Mouse (Mus musculus) stomach, postnatal 0 days (tissue): ENCODE results near the gene Cerk. TPM values are rescaled to one million over a fixed set of nuclear protein-coding genes. Genes with fewer than 3 reads are reported as not detected.

Source experiments
- ATAC-seq: fragments of 200-750 bp; cut with Nextera tagmentation; 2 replicates; pipeline ENCODE4 v1.8.0; 2017; ENCODE audit not compliant: low FRiP score, low TSS enrichment
- DNase-seq: peaks from one replicate; pipeline ENCODE4 v3.0.0-alpha.2; 2016; ENCODE audit warnings: low spot score
- H3K27ac ChIP-seq: fragments of 300-500 bp; sonication (generic); replicated peaks from 2 replicates; pipeline ENCODE4 v1.5.1; 2014; ENCODE audit warnings: mild to moderate bottlenecking, control low read depth
- H3K27me3 ChIP-seq: fragments of 300-500 bp; sonication (generic); 2 replicates; pipeline ENCODE4 v1.6.1; 2014; ENCODE audit warnings: low read length; ENCODE audit not compliant: control insufficient read depth, insufficient read depth
- H3K36me3 ChIP-seq: fragments of 300-500 bp; sonication (generic); 2 replicates; pipeline ENCODE4 v1.6.1; 2014; ENCODE audit warnings: low read length, mixed read lengths; ENCODE audit not compliant: control insufficient read depth, insufficient read depth
- H3K4me1 ChIP-seq: fragments of 300-500 bp; sonication (generic); replicated peaks from 2 replicates; pipeline ENCODE4 v1.6.1; 2014; ENCODE audit warnings: antibody characterized with exemption; ENCODE audit not compliant: control insufficient read depth, insufficient read depth
- H3K4me2 ChIP-seq: fragments of 300-500 bp; sonication (generic); replicated peaks from 2 replicates; pipeline ENCODE4 v1.6.1; 2014; ENCODE audit warnings: low read depth, mild to moderate bottlenecking, control low read depth, moderate library complexity
- H3K4me3 ChIP-seq: fragments of 300-500 bp; sonication (generic); 2 replicates; pipeline ENCODE4 v1.5.1; 2014; ENCODE audit warnings: low read depth, low read length, control low read depth
- H3K9ac ChIP-seq: fragments of 300-500 bp; sonication (generic); 2 replicates; pipeline ENCODE4 v1.6.1; 2014; ENCODE audit warnings: mild to moderate bottlenecking, low read length, control low read depth, mixed read lengths
- H3K9me3 ChIP-seq: fragments of 300-500 bp; sonication (generic); 2 replicates; pipeline ENCODE4 v1.6.1; 2016; ENCODE audit warnings: low read length; ENCODE audit not compliant: control insufficient read depth
- CTCF ChIP-seq: IDR thresholded peaks from 2 replicates; pipeline ENCODE4 v1.5.1; 2016; ENCODE audit warnings: antibody characterized with exemption, low read depth, mild to moderate bottlenecking, moderate library complexity
- EP300 ChIP-seq: optimal IDR thresholded peaks from 2 replicates; pipeline ENCODE3; 2016; ENCODE audit warnings: antibody characterized with exemption
- WGBS: fragments of 180-500 bp; shearing (Covaris S2); extraction: QIAGEN DNeasy Blood & Tissue Kit; methylation state at CpG from one replicate; pipeline ENCODE4 v1.1.7; 2014; 5-methylcytosine and 5-hydroxymethylcytosine counted together
- polyA plus RNA-seq: library from polyadenylated mRNA; unstranded; fragments of >200 nt; fragmentation: Nextera tagmentation; extraction: Ambion mirVana; gene quantifications from 2 replicates; pipeline ENCODE4 v1.2.1, GENCODE M21; 2015

Gene Cerk
- polyA plus RNA-seq, 1 experiment from 2014 or later = 4.6 TPM

DNA sequence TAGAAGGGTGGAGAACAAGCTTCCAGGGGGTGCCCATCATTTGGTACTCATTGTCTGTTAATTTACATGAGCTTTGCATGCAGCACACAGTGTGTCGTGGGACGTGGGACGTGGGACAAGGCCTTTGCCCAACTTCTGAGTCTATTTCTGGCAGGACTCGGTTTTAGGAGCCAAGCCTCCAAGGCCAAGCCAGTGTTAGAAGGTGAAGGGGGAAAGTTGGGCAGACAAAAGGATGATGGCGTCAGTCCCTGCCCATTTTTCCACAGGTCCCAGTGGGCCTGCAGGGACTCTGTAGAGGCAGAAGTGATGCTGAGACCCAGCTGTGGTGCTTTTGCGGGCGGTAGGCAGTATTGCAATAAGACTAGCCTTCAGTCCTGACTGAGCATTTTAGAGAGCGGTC, 95.4 kb downstream of the Cerk start:
- Histone ChIP-seq H3K27me3 (no peaks in the 10 kb centered on the region), H3K27ac (peak overlapping the region; percentile 64), H3K9me3 (no peaks in the 10 kb centered on the region), H3K4me1 (peaks cover 29% of the 10 kb centered on the region), H3K4me2 (no peak overlapping the region), H3K9ac (no peak overlapping the region), H3K4me3 (no peak overlapping the region), H3K36me3 (no peaks in the 10 kb centered on the region)
- ATAC-seq (no peak), DNase-seq (no peak)
- TF ChIP-seq CTCF (no peak), EP300 (no peak)
- WGBS = 85% methylated on average over 8 of the region's 8 CpGs

DNA sequence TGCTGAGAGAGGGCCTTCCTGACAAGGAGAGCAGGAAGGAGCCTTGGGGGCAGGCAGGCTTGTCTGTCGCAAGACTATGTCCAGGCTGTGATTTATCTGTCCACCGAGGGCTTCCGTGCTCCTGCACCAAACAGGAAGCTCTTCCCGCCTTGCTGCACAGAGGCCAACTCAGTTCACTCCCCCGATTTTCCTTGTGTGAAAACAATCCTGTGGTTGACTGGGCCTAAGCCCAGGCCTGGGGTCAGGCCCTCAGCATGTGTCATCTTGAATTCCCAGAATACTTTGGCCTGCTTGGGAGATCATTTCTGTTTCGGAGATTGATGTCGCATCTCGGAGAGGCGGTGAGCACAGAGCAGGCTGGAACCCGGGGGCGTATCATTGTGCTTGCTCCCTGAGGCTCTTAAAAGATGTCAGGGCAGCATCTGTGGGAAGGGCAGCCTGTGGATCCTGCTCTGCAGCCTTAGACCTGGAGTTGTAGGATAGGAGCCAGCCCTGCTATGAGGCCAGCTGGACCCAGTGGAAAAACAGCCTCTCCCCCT, 95.9 kb downstream of the Cerk start:
- ATAC-seq (peak; percentile 17; the same call in 1 of the 2 replicates), DNase-seq (peak; percentile 58)
- Histone ChIP-seq H3K9me3 (no peaks in the 10 kb centered on the region), H3K9ac (no peak overlapping the region), H3K4me3 (no peak overlapping the region), H3K27ac (peak overlapping the region; percentile 64), H3K4me1 (peaks cover 30% of the 10 kb centered on the region), H3K27me3 (no peaks in the 10 kb centered on the region), H3K36me3 (no peaks in the 10 kb centered on the region), H3K4me2 (no peak overlapping the region)
- TF ChIP-seq CTCF = no peak
- no peak for TF ChIP-seq EP300
- 26% methylated on average over 11 of the region's 11 CpGs for WGBS

Other genes starting within 250 kb of the Cerk start
- 2.0 and 2.2 TPM in 2 replicates for gene Celsr1, start 152.4 kb downstream of the Cerk start, polyA plus RNA-seq
- 11.1 and 11.4 TPM in 2 replicates for gene Gramd4, start 128.4 kb downstream of the Cerk start, polyA plus RNA-seq
- gene Tbc1d22a, start 28.3 kb upstream of the Cerk start, polyA plus RNA-seq = 8.7 TPM in 2 replicates